Mouse (Mus musculus) adrenal gland (tissue): ENCODE results near the gene Pcyt2.

Experiments
- intact Hi-C: fragments of 180-260 bp; cut with DNase I; formaldehyde crosslinking; loops from one replicate; pipeline ENCODE4 v1.15.1; 2025

Gene Pcyt2

DNA sequence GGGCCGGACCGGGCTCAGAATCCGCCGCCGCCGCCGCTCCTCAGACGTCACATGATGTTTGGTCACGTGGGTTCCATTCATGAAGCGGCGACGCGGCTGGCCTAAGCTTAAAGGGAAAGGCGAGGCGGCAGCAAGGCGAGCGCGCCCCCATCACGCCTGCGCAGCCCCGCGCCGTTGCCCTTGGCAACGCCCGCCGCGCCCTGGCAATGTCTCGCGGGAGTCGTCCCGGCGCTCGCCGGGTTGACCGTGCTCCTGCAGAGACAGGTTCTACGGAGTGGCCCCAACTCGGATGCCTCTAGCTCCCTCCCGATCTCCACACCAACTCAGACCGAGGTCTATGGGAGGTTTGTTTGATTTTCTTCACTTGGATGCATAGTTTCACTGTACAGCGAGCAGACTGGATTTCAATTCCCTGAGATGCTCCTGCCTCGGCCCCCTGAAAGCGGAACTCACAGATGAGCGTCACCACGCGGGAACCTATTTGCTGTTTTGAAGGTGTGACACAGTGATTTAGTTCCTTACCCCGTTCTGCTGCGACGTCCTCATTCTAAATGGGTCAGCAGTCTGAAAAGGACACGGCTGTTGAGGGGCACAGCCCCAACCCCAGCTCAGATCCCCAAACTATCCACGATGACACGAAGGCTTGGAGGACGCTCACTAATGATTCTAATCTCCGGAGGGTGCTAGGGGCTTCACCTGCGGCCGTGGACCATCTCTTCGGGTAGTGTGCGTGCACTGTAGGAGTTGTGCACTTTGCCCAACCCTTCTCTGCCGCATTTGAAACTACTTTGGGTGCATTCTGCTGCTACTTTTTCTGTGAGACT, 16.0 kb upstream of the Pcyt2 start, which contains the start of gene Mafg:
Gene Mafg (minus strand): TSS at position 81 of the 824 bp plus-strand sequence.
- intact Hi-C loops = no loop called here

DNA sequence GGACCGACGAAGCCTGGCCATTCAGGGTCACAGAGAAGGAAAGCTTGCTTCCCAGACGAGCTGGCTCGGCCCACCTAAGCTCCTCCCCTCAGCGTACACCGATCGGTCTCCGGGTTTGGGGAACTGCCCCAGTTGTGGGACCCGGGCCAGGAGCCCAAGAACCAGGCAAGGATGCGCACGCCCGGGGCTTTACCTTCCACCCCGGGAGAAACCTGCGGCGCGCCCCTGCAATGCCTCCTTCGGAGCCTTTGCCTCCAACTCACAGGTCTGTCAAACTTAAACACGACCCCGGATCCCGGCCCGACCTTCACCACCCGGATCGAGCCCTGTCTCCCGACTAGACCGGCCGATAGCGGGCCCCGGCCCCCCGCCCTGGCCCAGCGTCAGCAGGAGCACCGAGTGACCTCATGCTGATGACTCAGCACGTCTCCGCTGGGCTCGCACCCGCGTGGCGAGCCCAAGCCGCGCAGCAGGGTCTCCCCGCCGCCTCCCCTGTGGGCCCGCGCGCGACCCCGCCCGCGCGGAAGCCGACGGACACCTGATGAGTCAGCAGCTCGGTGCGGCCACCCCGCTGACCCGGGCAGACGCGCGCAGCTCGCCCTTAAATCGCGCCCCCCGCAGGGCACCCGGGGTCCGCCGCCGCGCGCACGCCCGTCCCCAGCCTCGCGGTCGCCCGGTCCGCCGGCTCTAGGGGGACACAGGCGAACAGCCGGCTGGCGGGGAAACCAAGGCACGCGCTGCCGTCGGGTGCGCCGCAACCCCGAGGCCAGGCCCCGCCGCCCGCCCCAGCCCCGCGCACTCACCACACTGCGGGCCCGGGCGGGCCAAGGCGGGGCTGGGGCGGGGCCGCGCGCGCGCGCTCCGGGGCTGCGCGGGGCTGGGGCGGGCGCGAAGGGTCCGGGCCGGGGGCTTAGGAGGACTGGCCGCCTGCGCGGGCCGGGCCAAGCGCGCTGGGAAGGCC, 15.1 kb upstream of the Pcyt2 start:
- intact Hi-C loops = no loop called here

DNA sequence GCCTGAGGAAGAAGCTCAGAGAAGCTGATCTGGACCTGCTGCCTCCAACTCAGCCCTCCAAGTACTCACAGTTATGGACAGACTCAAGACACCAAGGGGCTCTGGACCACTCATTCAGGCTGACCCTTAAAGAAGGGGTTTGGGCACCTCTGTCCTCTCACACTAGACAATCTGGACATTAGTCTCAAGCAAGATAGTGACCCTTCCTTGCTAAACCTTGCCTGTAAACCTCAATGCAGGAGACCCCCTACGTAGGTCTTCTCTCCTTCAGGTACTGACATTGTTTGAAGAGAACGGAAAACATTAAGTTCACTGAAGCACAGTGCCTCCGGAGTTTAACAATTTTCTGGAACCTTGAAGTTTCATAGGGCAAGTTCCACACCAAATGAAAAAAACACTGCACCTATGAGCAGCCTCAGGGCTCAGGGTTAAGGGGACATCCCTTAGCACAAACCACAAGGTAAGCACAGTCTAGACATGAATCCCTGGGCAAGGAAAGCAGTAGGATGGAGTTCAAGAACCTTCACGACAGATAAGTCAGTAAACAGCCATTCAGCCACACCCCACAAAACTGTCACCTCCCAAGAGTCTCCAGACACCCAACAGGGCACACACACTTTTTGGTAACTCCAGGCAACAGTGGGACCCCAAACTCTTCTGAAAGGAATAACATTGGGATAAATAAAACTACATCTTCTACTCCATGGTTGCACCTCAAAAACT, 14.2 kb upstream of the Pcyt2 start:
- intact Hi-C loops = no loop called here

DNA sequence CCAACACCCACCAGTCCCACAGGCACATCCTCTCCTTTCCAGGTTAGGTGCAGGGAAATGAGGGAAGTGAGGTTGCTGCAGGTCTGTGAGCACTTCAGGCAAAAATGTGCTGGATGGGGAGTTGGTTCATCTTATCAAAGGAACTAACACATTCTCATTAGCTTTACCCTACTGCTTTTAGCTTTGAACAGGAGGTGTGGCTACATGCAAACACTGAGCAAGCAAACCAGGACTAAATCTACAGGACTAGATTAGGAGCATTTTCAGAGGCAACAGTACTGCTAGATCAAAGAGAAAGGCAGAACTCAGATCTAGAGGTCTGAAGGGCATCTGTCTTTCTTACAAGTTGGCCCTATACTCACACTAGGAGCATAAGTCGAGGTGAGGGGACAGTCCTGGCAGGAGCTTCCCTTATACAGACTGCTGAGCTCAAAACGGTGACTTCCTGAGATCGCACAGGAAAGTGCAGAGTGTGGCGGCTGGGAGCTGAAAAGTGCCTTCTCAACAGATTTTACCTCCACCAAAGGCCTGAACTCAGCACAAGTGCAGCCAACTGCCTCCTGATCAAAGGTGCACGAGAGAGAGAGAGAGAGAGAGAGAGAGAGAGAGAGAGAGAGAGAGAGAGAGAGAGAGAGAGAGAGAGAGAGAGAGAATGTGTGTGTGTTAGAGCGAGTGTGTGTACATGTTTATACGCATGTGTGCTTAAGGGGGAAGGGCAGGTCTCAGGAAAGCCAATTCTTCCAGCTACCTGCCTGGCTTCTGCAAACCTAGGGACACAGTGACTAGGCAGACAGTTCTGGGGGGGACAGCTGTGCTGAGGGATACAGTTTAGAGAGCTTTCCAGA, 13.4 kb upstream of the Pcyt2 start:
- intact Hi-C loops = no loop called here

DNA sequence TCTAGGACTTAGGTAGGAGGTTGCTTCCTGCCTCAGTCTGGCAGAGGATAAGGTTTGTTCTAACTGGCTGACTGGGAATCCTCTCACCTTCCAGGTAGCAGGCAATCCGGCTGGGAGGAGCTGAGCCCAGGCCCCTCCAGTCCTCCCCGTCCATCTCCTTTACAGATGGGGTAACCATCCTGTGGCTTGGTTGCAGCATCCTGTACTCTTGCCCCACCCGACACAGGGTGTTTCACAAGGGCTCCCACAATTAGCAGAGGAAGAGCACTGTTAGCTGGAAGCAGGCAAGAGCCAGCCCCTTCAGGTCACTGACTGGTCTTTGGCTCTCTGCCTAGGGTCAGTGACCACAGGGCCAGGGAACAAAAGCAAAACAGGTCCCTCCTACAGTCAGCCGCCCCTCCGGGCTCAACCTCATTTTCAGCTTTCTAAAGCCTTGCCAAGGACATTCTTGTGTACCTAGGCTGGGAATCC, 12.7 kb upstream of the Pcyt2 start:
- intact Hi-C loops = no loop called here

DNA sequence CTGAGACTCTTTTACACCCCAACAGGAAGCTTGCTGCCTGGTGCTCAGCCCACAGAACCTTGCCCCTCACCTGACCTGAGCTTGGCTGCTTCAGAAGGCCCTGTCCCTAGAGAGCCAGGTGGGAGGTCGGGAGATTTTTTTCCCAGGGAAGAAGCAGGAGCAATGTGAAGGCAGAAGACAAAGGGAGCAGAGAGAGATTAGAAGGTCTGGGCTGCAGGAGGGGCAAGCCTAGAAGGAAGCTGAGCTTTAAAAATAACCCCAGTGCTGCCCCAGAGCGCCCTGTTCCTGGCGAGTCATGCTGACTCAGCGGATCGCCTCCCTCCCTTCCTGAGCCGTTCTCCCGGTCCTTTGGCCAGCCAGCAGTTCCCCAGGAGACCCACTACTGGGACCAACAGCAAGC, 12.2 kb upstream of the Pcyt2 start:
- intact Hi-C loops = no loop called here

DNA sequence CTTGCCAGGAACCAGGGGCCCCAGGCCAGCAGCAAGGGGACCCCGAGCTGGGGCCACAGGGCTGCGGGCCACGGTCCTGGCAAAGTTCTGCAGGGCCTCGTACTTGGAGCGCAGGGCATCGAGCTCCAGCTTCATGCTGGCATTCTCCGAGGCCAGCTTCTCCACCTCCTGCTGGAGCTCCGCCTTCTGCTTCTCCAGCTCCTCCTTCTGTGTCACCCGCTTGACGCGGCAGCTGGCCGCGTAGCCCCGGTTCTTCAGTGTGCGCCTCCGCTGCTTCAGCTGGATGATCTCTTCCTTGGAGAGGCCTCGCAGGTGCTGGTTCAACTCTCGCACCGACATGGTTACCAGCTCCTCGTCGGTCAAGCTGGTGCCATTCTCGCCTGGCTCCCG, 11.6 kb upstream of the Pcyt2 start:
- intact Hi-C loops = no loop called here

DNA sequence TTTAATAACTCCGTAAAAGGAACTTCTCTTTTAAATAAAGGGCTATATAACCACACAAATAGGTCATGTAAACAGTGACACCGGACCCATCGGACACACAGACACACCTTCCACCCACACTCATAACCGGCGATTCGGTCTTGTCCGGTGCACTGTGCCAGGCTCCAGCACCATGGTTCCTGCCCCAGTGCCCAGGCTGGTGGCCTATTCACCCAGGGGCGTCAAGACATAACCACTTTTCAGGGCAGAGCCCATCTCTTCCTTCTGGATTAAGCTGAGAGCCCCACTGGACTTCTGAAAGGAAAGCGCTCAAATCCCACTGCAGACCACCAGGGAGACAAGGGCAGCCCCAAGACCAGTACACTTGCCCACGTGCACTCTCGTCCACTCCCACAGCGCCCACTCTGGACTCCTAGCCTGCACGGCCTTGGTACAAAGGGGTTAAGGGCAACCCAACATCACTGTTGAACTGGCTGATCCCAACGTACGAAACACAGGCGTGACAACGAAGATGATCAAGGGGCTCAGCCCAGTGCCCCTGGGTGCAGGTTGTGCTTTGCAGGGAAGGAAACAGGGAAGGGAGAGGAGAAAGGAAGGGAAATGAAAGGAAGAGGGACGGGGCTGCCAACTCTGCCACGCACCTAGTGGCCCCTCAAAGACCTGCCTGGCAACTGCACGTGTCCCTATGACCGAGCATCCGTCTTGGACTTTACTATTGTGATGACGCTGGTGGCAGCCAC, 11.0 kb upstream of the Pcyt2 start:
- intact Hi-C loops = no loop called here

DNA sequence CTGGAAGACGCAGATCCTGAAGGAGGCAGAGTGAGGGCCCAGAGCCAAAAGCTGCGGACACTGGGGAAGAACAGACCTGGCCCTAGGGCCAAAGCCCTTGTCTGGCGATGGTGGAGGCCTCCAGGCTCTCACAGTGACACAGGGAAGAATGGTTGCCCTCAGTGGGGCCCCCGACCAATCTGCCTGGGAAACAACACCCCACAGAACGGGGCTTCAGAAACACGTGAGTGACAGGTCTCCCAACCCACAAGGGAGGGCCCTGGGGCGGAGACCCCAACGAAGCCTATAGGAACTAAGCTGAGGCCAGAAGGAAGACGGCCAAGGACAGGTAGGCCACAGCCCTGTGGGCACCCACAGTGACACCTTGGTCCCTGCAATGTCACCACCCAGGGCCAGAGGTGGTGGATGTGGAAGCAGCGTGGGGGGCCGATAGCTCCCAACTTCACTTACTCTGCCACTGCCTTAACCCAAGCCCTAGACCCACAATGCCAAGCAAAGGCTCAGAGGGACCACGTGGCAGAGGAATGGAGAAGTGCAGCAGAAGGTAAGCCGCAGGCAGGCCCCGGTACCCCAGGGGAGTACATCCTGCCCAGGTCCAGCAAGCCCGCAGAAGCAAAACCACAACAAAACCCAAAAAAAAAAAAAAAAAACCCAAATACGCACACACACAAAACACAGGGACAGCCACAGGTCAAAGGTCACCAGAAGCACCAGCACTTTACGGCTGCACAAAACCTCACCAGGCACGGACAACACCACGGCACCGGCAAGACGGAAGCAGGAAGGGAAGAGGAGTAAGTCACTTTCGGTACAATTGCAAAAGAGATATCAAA, 9.9 kb upstream of the Pcyt2 start:
- intact Hi-C loops = no loop called here

DNA sequence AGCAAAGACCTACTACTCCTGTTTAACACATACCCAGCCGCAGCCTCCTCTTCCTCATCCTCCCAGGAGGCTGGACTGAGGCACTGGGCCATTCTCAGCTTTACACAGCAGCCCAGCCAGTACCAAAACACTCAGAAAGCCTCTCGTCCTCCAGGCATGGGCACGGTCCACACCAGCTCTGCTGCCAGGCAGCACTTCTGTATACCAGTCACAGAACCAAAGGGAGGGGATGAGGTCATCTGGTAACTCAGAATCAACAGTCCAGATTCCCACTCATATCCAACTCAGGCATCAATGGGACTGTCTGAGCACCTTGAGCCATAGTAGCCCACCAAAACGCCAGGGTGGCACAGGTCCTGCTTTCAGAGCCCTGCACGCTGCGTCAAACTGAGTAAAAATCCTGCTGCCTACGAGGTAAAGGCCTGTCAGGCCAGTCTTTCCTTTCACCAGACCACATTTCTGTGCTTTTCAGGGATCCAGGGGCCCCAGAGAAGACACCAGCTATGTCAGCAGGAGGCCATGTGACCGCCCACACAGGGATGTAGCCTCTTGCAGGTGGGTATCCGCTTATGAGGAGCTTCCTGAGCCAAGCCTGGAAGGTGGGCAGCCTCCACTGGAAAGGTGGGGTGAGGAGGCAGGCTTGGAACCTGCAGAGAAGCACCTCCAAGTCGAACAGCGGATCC, 9.2 kb upstream of the Pcyt2 start:
- intact Hi-C loops = no loop called here

DNA sequence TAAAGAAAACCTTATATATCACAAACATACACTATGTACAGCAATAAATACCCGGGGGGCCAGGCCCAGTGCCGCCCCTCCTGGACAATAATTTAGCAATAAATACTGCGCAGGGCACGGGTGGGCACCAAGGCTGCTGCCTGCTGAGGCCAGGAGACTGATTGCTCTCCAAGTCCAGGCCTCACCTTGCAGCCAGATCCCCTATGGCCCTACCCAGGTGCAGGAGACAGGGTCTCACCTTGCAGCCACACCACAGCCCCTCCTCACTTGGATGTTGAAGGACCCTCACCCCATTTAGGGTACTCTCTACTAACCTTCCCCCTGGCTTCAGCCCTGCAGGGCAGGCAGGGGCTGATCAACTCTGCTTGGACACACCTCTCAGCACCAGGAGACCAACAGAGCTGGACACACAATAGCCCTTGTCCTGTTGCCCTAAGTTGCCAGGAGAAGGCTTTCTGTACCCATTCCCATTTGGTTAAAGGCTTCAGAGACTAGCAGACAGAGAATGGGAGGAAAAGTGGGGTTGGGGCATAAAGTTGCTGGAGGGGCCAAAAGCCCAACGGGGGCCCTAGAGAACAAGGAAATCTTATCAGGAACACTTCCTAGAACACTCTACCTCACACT, 7.5 kb upstream of the Pcyt2 start, which contains the start of gene Sirt7:
Gene Sirt7 (minus strand): TSS at position 89 of the 624 bp plus-strand sequence.
- intact Hi-C loops = loop anchor here (2.0 kb wide), 1 partner anchor 88 kb away; the partner anchor contains the start of genes Cenpx and Lrrc45

DNA sequence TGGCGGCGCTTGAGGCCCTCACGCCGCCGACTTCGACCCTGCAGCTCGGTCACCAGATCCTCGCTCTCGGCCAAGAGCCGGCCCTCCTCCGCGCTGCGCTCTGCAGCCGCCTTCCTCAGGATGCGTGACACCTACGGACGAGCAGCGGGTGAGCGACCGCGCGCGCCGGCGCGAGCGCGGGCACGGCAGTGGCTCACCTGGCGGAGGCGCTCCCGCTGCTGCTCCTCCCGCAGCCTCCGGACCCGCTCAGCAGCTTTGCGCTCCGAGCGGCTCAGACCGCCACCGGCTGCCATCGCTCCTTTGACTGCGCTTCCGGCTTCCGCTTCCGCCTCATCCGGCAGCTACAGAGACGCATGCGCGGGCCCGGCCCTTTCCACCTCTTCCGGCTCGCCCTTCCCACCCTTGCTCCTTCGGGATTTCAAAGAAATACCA, 7.0 kb upstream of the Pcyt2 start:
- intact Hi-C loops = loop anchor here (2.0 kb wide), 1 partner anchor 88 kb away; the partner anchor contains the start of genes Cenpx and Lrrc45

DNA sequence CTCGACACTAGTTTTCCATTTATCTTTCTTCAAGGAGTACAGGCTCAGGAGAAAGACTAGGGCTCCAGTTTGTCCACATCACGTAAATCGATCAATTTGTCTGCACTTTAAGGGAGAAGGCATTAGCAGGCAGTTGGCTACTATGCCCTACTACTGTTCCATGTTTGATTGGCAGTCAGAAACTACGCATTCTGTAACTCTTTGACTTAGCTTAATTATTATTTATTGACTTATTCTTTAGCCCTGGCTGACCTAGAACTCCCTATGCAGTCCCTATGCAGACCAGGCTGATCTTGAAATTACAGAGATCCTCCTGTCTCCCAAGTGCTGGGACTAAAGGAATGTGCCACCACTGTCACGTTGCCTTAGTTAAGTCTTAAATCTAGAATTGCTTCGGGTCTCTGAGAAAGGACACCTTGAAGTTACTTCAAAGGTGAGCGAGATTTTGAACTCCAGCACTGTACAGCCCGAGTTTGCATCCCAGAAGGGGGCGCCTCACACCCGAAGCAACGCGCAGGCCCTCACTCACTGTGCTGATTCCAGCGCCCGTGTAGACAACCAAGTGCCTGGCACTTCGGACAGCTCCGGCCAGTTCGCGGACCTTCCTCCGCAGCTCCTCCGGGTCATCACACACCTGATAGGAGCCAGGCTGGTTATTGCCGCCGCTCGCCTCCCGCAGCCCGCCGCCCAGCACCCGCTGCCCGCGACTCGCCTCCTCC, 6.4 kb upstream of the Pcyt2 start:
- intact Hi-C loops = loop anchor here (2.0 kb wide), 1 partner anchor 89 kb away; the partner anchor contains the start of genes Cenpx and Lrrc45

DNA sequence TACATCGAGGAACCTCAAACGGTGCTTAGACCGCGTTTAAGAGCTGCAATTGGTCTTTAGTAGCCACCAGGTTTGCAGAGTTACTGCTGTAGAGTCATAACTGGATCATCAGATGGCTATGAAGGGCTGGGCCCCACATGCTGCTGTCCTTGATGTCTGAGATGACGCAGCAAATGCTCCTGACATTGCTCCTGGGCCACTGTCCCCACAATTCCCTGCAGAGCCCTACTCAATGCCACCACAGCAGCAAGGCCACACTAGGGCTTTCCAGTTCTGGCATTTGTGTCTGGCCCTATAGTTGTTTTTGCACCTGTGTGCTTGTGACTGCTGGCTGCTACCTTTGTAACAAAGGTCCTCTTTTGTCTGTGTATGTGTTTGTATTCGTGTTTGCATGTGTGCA, 5.1 kb upstream of the Pcyt2 start:
- intact Hi-C loops = no loop called here

DNA sequence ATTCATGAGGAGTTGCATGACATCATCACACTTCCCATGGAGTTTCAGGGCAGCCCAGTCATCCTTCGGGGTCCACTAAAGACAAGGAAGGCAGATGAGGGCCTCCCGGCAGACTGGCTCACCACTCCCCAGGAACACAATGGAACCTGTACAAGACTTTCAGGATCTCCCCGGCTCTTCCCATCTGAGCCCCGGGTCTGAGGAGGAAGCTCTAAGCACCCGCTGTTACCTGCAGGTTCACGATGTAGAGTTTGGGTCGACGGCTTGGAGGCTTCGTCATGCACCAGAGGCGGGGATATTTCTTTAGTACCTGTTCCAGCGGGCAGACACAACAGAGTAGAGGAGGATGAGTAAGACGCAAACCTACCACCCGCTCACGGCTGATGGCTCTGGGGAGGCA, 2.5 kb upstream of the Pcyt2 start:
- intact Hi-C loops = no loop called here

DNA sequence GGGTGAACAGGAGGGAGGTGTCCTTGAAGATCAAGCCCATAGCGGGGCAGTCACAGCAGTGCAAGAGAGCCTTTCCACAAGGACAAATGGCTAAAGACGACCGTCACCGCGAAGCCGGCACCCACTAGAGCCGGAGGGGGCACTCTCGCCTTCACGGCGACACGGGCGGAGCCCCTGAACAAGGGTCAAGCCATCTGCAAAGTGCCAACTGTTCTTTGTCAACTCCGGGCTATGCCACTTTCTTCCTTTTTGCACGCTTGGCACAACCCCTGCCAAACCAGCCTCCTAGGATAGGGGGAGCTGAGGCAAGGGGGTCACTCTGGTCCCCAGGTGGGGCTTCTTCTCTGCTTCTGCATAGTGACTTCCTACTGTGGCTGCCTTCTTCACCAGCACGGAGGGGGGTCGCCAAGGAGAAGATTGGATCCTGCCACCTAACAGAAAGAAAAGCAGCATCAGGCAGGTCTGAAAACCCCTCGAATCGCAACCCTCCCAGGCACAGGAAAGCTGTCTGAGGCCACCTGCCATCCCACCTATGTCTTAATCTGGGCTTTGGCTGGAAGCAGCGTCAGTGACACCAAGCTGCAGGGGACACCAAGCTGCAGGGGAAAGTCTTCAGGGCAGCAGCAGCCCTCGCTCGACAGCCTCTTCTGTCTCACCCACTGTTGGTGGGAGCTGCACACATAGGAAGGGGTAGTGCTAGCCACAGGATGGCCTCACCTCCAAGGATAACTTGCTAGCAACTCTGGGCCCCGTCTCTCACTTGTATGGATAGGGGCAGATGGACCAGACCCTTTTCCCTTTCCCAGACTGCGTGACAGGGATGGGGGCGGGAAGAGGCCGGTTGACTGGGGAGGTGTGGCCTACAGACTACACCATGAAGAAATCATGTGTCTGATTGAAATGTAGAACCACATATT, 1.1 kb upstream of the Pcyt2 start:
- intact Hi-C loops = no loop called here
